Mouse (Mus musculus): ENCODE measurements around the gene Cdc27. TPM values are rescaled to one million over a fixed set of nuclear protein-coding genes. Genes with fewer than 3 reads are reported as not detected.
A peak's percentile ranks its signal among the peaks of the same experiment; 100 is the strongest.

Gene Cdc27
- polyA plus RNA-seq, 1 experiment, result 34.2 TPM

DNA sequence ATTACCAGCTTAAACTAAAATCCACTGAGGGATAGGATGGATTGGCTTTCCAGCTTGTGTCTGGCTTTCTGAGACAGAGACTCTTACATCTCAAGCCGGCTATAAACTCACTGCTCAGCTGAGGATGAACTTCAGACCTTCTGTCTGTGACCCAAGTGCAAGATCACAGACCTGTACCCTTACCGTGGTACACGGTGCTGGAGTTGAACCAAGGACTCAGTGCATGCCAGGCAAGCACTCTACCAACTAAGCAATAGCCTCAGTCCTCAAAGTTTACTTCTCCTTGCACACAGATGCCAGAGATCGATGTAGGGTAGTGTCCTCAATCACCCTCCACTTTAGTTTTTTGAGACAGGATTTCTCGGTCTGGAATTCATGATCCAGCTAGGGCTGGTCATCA lies 10.6 kb downstream of the Cdc27 start:
- TF ChIP-seq CTCF (IDR thresholded peaks at IDR 0.05; ENCODE audit: borderline replicate concordance, extremely low read depth, insufficient read depth, insufficient read length), result no peak
- no peak for TF ChIP-seq POLR2A (IDR thresholded peaks at IDR 0.05; ENCODE audit: borderline replicate concordance, extremely low read depth, insufficient read depth, insufficient read length, poor library complexity, severe bottlenecking)
- DNase-seq (ENCODE audit: low read depth), result no peak

DNA sequence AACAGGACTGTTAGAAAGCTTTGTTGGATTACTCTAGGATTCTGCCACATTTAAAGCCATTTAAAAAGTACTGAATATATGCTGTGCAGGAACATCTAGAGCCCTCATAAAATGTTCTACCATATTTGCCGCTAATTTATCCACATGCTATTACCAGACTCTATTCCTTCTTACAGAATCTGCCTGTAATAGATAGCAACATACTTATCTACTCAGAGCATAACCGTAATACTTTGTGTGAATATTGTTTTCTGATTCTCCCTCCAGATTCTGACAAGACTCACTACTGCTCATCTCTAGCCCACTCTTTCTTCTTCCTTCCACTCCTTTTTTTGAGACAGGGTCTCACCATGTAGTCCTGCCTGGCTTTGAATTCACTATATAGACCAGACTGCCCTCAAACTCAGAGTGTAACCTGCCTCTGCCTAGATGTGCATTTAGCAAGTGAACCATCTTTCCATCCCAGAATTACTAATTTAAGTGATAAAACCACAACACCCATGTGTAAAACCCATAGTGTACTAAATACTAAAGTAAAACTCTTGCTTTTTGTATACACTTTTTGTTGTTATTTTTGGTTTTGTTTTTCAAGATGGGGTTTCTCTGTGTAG lies 12.4 kb downstream of the Cdc27 start:
- TF ChIP-seq CTCF (IDR thresholded peaks at IDR 0.05; ENCODE audit: borderline replicate concordance, extremely low read depth, insufficient read depth, insufficient read length) (no peak), POLR2A (IDR thresholded peaks at IDR 0.05; ENCODE audit: borderline replicate concordance, extremely low read depth, insufficient read depth, insufficient read length, poor library complexity, severe bottlenecking) (no peak)
- DNase-seq (ENCODE audit: low read depth), result no peak

DNA sequence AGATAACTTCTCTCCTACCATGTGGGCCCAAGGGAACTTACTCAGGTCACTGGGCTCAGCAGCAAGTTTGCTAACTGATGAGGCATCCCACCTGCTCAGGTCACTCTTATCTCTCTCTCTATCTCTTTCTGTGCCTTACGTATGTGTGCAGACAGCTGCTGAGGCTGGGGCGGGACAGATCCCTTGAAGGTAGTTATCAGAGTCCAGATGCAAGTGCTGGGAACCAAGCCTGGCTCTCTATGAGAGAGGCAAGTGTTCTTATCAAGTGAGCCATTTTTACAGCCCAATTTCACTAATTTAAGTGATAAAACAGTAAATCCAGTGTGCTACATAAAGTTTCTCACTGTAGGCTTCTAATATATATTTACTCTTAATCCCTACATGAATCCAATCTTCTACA lies 13.6 kb downstream of the Cdc27 start:
- TF ChIP-seq CTCF (IDR thresholded peaks at IDR 0.05; ENCODE audit: borderline replicate concordance, extremely low read depth, insufficient read depth, insufficient read length) (no peak), POLR2A (IDR thresholded peaks at IDR 0.05; ENCODE audit: borderline replicate concordance, extremely low read depth, insufficient read depth, insufficient read length, poor library complexity, severe bottlenecking) (no peak)
- DNase-seq (ENCODE audit: low read depth), result no peak

DNA sequence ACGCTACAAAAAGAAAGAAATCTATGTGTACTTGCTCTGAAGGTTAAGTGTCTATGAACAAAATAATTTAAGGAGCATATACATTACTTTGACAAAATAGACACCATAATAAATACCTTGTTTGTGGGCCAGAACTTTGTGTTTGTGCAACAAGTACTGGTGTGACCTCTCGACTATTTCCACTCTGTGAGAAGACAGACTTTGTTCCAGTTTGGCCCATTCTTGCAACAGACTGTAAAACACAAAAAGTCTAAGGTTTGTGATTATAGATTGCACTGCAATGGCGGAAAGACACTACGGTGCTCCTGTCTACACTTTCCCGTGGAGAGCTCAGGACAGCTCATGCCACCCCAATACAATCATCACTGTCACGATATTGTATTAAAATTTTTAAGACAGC lies 24.5 kb downstream of the Cdc27 start:
- DNase-seq (ENCODE audit: low read depth), result no peak
- no peak for TF ChIP-seq CTCF (IDR thresholded peaks at IDR 0.05; ENCODE audit: borderline replicate concordance, extremely low read depth, insufficient read depth, insufficient read length)
- no peak for TF ChIP-seq POLR2A (IDR thresholded peaks at IDR 0.05; ENCODE audit: borderline replicate concordance, extremely low read depth, insufficient read depth, insufficient read length, poor library complexity, severe bottlenecking)

- no peak for DNase-seq (ENCODE audit: low read depth)
- TF ChIP-seq POLR2A (IDR thresholded peaks at IDR 0.05; ENCODE audit: borderline replicate concordance, extremely low read depth, insufficient read depth, insufficient read length, poor library complexity, severe bottlenecking), result no peak
- TF ChIP-seq CTCF (IDR thresholded peaks at IDR 0.05; ENCODE audit: borderline replicate concordance, extremely low read depth, insufficient read depth, insufficient read length), result no peak
Measured at GRCm38 (mm10) chr11:104512436-104512835, 38.0 kb downstream of the Cdc27 start.

GRCm38 (mm10) chr11:104510606-104511005 lies 39.8 kb downstream of the Cdc27 start:
- DNase-seq (ENCODE audit: low read depth), result peak; percentile 36
- TF ChIP-seq CTCF (IDR thresholded peaks at IDR 0.05; ENCODE audit: borderline replicate concordance, extremely low read depth, insufficient read depth, insufficient read length) (peak; percentile 51; the same call in 1 of the 2 replicates), POLR2A (IDR thresholded peaks at IDR 0.05; ENCODE audit: borderline replicate concordance, extremely low read depth, insufficient read depth, insufficient read length, poor library complexity, severe bottlenecking) (no peak)

DNA sequence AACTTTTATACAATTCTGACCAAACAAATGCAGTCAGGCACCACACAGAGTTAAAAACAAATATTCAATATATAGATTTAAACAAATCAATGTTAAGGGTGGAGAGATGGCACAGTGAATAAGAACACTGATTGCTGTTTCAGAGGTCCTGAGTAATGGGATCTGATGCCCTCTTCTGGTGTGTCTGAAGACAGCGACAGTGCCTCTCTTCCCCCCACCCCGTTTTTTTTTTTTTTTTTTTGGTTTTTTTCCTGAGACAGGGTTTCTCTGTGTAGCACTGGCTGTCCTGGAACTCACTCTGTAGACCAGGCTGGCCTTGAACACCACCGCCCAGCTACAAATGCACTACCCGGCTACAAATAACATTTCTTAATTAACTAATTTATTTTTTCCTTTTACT lies 42.0 kb downstream of the Cdc27 start:
- DNase-seq (ENCODE audit: low read depth), result no peak
- TF ChIP-seq CTCF (IDR thresholded peaks at IDR 0.05; ENCODE audit: borderline replicate concordance, extremely low read depth, insufficient read depth, insufficient read length) (peak; percentile 4; the same call in 1 of the 2 replicates), POLR2A (IDR thresholded peaks at IDR 0.05; ENCODE audit: borderline replicate concordance, extremely low read depth, insufficient read depth, insufficient read length, poor library complexity, severe bottlenecking) (no peak)

DNA sequence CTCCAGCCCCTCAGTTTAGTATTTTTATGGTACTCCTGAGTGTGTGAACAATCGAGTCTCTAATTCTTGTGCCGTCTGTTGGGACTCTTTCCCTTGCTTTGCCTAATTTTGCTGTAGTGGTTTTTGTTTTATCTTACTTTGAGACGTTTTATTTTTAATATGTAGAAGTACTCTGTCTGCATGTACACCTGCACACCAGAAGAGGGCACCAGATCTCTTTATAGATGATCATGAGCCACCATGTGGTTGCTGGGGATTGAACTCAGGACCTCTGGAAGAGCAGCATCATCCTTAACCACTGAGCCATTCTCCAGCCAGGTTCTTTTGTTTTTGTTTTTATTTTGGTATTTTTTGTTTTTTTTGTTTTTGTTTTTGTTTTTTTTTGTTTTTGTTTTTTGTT lies 62.1 kb downstream of the Cdc27 start:
- TF ChIP-seq POLR2A (IDR thresholded peaks at IDR 0.05; ENCODE audit: borderline replicate concordance, extremely low read depth, insufficient read depth, insufficient read length, poor library complexity, severe bottlenecking), result no peak
- TF ChIP-seq CTCF (IDR thresholded peaks at IDR 0.05; ENCODE audit: borderline replicate concordance, extremely low read depth, insufficient read depth, insufficient read length), result no peak
- DNase-seq (ENCODE audit: low read depth), result no peak

DNA sequence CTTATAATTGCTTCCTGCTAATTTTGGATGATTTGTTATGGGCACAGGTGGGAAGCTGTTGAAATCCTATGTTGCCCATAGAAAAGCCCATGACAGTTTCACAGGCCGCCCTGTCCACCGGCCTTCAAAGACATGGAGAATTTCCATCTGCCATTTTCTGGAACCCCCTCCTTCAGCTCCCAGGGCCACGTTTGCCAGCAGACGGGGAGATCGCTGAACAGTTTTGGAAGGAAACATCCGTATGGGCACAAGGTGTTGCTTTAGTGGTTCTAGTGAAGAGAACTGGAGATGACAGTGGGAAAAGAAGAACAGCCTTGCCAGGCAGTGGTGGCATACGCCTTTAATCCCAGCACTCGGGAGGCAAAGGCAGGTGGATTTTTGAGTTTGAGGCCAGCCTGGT lies 68.4 kb downstream of the Cdc27 start:
- no peak for DNase-seq (ENCODE audit: low read depth)
- TF ChIP-seq POLR2A (IDR thresholded peaks at IDR 0.05; ENCODE audit: borderline replicate concordance, extremely low read depth, insufficient read depth, insufficient read length, poor library complexity, severe bottlenecking) (no peak), CTCF (IDR thresholded peaks at IDR 0.05; ENCODE audit: borderline replicate concordance, extremely low read depth, insufficient read depth, insufficient read length) (no peak)

GRCm38 (mm10) chr11:104479505-104479904 lies 70.9 kb downstream of the Cdc27 start:
- no peak for DNase-seq (ENCODE audit: low read depth)
- TF ChIP-seq POLR2A (IDR thresholded peaks at IDR 0.05; ENCODE audit: borderline replicate concordance, extremely low read depth, insufficient read depth, insufficient read length, poor library complexity, severe bottlenecking) (no peak), CTCF (IDR thresholded peaks at IDR 0.05; ENCODE audit: borderline replicate concordance, extremely low read depth, insufficient read depth, insufficient read length) (no peak)

GRCm38 (mm10) chr11:104469371-104469835 lies 81.0 kb downstream of the Cdc27 start:
- peak; percentile 98 for DNase-seq (ENCODE audit: low read depth)
- TF ChIP-seq CTCF (IDR thresholded peaks at IDR 0.05; ENCODE audit: borderline replicate concordance, extremely low read depth, insufficient read depth, insufficient read length), result no peak
- peak; percentile 35; the same call in 1 of the 2 replicates for TF ChIP-seq POLR2A (IDR thresholded peaks at IDR 0.05; ENCODE audit: borderline replicate concordance, extremely low read depth, insufficient read depth, insufficient read length, poor library complexity, severe bottlenecking)

DNA sequence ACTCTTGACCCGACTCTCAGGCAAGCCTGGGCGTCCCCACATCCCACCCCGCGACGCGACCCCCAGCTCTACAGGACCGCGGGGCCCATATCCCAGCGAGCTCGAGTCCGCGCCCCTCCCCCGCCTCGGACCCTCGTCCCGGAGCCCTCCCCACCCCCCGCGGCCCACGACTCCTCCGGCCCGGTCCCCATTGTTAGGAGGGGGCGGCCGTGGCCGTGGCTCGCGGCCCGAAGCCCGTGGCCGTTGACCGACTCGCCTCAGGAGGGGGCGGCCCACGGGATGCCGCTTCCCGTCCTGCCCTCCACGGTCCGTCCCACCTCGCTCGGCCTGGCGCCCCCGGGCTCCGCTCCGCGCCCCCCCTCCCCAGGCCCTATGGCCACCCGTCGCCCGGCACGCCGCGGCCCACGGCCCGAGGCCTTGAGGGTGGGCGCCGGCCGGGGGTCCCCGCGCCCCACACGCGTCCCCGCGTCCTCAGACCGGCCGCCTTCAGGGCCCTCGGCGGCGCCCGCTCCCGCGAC lies 81.6 kb downstream of the Cdc27 start, which contains the start of gene Kansl1:
Kansl1 (minus strand) TSS at position 111 of the 518 bp plus-strand sequence.
- TF ChIP-seq CTCF (IDR thresholded peaks at IDR 0.05; ENCODE audit: borderline replicate concordance, extremely low read depth, insufficient read depth, insufficient read length) (no peak), POLR2A (IDR thresholded peaks at IDR 0.05; ENCODE audit: borderline replicate concordance, extremely low read depth, insufficient read depth, insufficient read length, poor library complexity, severe bottlenecking) (no peak)
- DNase-seq (ENCODE audit: low read depth), result no peak

All from brain, embryonic 14.5 days (tissue).